Comparison of ENCODE assay signal across 8 mouse cellular contexts in genomic region chr16:30008451-30009357, GRCm38 (mm10). TPM values are rescaled to one million over a fixed set of nuclear protein-coding genes. Genes with fewer than 3 reads are reported as not detected.
DNase-seq lines count a peak whose midpoint lies in the region; ATAC-seq lines count a peak whose summit lies in the region.

No protein-coding gene starts in this region.

- peak; percentile 93 for ATAC-seq in forebrain, embryonic 11.5 days (replicated peaks; ENCODE audit: low FRiP score)
- ATAC-seq in heart, embryonic 15.5 days (replicated peaks; ENCODE audit: insufficient number of reproducible peaks, insufficient read depth, low FRiP score, low read depth) = peak; percentile 96
- ATAC-seq in liver, embryonic 16.5 days (ENCODE audit: low read depth) = peak; percentile 81
- peak; percentile 90 for ATAC-seq in neural tube, embryonic 15.5 days (ENCODE audit: low FRiP score)

- peaks cover 12% of the 10 kb centered on the region; the same call in 1 of the 2 replicates for H3K4me1 ChIP-seq in forebrain, embryonic 11.5 days (replicated peaks; ENCODE audit: control insufficient read depth, insufficient read depth, low read length)
- peaks cover 25% of the 10 kb centered on the region for H3K4me1 ChIP-seq in heart, embryonic 15.5 days (replicated peaks)
- peaks cover 4% of the 10 kb centered on the region for H3K4me1 ChIP-seq in liver, embryonic 16.5 days (ENCODE audit: control insufficient read depth, low read depth, low read length)
- peaks cover 22% of the 10 kb centered on the region for H3K4me1 ChIP-seq in neural tube, embryonic 15.5 days

- peak overlapping the region; percentile 48; the same call in 1 of the 2 replicates for H3K27ac ChIP-seq in forebrain, embryonic 11.5 days (ENCODE audit: low read depth, low read length)
- peak overlapping the region; percentile 96 for H3K27ac ChIP-seq in heart, embryonic 15.5 days
- H3K27ac ChIP-seq in liver, embryonic 16.5 days (ENCODE audit: low read length) = peak overlapping the region; percentile 90
- peak overlapping the region; percentile 76 for H3K27ac ChIP-seq in neural tube, embryonic 15.5 days (replicated peaks)

- peak overlapping the region; percentile 92 for H3K4me2 ChIP-seq in forebrain, embryonic 11.5 days (ENCODE audit: low read depth, low read length, severe bottlenecking)
- peak overlapping the region; percentile 92 for H3K4me2 ChIP-seq in heart, embryonic 15.5 days
- H3K4me2 ChIP-seq in liver, embryonic 16.5 days (ENCODE audit: low read depth, low read length) = peak overlapping the region; percentile 53
- peak overlapping the region; percentile 96 for H3K4me2 ChIP-seq in neural tube, embryonic 15.5 days

- peak overlapping the region; percentile 40 for H3K4me3 ChIP-seq in forebrain, embryonic 11.5 days (ENCODE audit: low read depth, low read length)
- peak overlapping the region; percentile 55 for H3K4me3 ChIP-seq in heart, embryonic 15.5 days
- peak overlapping the region; percentile 57 for H3K4me3 ChIP-seq in liver, embryonic 16.5 days (ENCODE audit: low read depth, low read length)
- peak overlapping the region; percentile 52 for H3K4me3 ChIP-seq in neural tube, embryonic 15.5 days (replicated peaks)

- peak; percentile 40 for DNase-seq in CD4-positive helper T cell, adult 2 months (ENCODE audit: low read depth, low spot score)
- DNase-seq in brain, adult 2 months (ENCODE audit: low read depth, low spot score) = peak; percentile 92
- DNase-seq in forebrain, embryonic 11.5 days (ENCODE audit: low spot score) = peak; percentile 91
- peak; percentile 95 to 97 for DNase-seq in kidney, postnatal 36 days
- DNase-seq in thymus, adult 18-20 months = peak; percentile 33 to 34

- H3K9ac ChIP-seq in forebrain, embryonic 11.5 days (ENCODE audit: low read length) = peak overlapping the region; percentile 72
- peak overlapping the region; percentile 66 for H3K9ac ChIP-seq in heart, embryonic 15.5 days
- H3K9ac ChIP-seq in liver, embryonic 16.5 days (ENCODE audit: low read depth, low read length) = peak overlapping the region; percentile 47
- peak overlapping the region; percentile 55 for H3K9ac ChIP-seq in neural tube, embryonic 15.5 days (replicated peaks)

- no peaks in the 10 kb centered on the region for H3K9me3 ChIP-seq in forebrain, embryonic 11.5 days (ENCODE audit: control insufficient read depth, low read length)
- no peaks in the 10 kb centered on the region for H3K9me3 ChIP-seq in heart, embryonic 15.5 days (replicated peaks)
- no peaks in the 10 kb centered on the region for H3K9me3 ChIP-seq in liver, embryonic 16.5 days (replicated peaks; ENCODE audit: control insufficient read depth, low read length)
- no peaks in the 10 kb centered on the region for H3K9me3 ChIP-seq in neural tube, embryonic 15.5 days (replicated peaks)

- H3K27me3 ChIP-seq in forebrain, embryonic 11.5 days (ENCODE audit: control insufficient read depth, insufficient read depth, low read length) = peaks cover 8% of the 10 kb centered on the region; the same call in 1 of the 2 replicates
- 0 out of 2 replicates have a peak, but pooled peaks cover 3% of the 10 kb centered on the region for H3K27me3 ChIP-seq in heart, embryonic 15.5 days
- peaks cover 16% of the 10 kb centered on the region for H3K27me3 ChIP-seq in liver, embryonic 16.5 days (ENCODE audit: control insufficient read depth, insufficient read depth, low read depth, low read length)
- H3K27me3 ChIP-seq in neural tube, embryonic 15.5 days (replicated peaks) = peaks cover 33% of the 10 kb centered on the region; the same call in 1 of the 2 replicates

- H3K36me3 ChIP-seq in forebrain, embryonic 11.5 days (ENCODE audit: control insufficient read depth, insufficient read depth, low read length) = no peaks in the 10 kb centered on the region
- no peaks in the 10 kb centered on the region for H3K36me3 ChIP-seq in heart, embryonic 15.5 days
- no peaks in the 10 kb centered on the region for H3K36me3 ChIP-seq in liver, embryonic 16.5 days (ENCODE audit: control insufficient read depth, insufficient read depth)
- no peaks in the 10 kb centered on the region for H3K36me3 ChIP-seq in neural tube, embryonic 15.5 days

- WGBS in forebrain, embryonic 11.5 days = under 1% methylated on average over 52 of the region's 62 CpGs
- 1% methylated on average over 52 of the region's 62 CpGs for WGBS in heart, embryonic 15.5 days
- WGBS in liver, embryonic 16.5 days (ENCODE audit: insufficient replicate concordance) = 2% methylated on average over 56 of the region's 62 CpGs
- WGBS in neural tube, embryonic 15.5 days = 3% methylated on average over 49 of the region's 62 CpGs

RNA-seq across cellular contexts. Expression of gene Hes1, which starts 55.5 kb away (rescaled TPM):
- polyA plus RNA-seq in forebrain, embryonic 11.5 days (2014; fragmentation: Nextera tagmentation; extraction: Ambion mirVana) = 66.5 and 67.0 TPM in 2 replicates
- 23.2 and 29.0 TPM in 2 replicates for polyA plus RNA-seq in heart, embryonic 15.5 days (2015; fragmentation: Nextera tagmentation; extraction: Ambion mirVana)
- polyA plus RNA-seq in liver, embryonic 16.5 days (2015; fragmentation: Nextera tagmentation; extraction: Ambion mirVana) = 4.6 and 4.7 TPM in 2 replicates
- polyA plus RNA-seq in neural tube, embryonic 15.5 days (2015; fragmentation: Nextera tagmentation; extraction: Ambion mirVana) = 13.6 and 23.2 TPM in 2 replicates

Comparison
In these comparisons a context has a peak if more than half of its experiments do, and no peak if none do; other contexts are left out.
1. Peak in every context shown above with its lines: DNase-seq, ATAC-seq, H3K4me3 ChIP-seq and H3K27ac ChIP-seq.
2. DNase-seq: peak in every context shown above with its lines; median percentile 96 in kidney, postnatal 36 days; 92 in brain, adult 2 months; 91 in forebrain, embryonic 11.5 days; 40 in CD4-positive helper T cell, adult 2 months; 34 in thymus, adult 18-20 months.